Mouse (Mus musculus) lung, postnatal 0 days (tissue): Measurements from ENCODE around the gene B630019K06Rik. TPM values are rescaled to one million over a fixed set of nuclear protein-coding genes. Genes with fewer than 3 reads are reported as not detected.
A peak's percentile ranks its signal among the peaks of the same experiment; 100 is the strongest.

ENCODE experiments used
- ATAC-seq: fragments of 200-750 bp; cut with Nextera tagmentation; 2 replicates; pipeline ENCODE4 v1.8.0; 2017; ENCODE audit warnings: moderate library complexity
- DNase-seq: peaks from one replicate; pipeline ENCODE4 v3.0.0-alpha.2; 2016; ENCODE audit warnings: low spot score
- H3K27ac ChIP-seq: fragments of 300-500 bp; sonication (generic); 2 replicates; pipeline ENCODE4 v1.5.1; 2014; ENCODE audit warnings: antibody characterized with exemption, mild to moderate bottlenecking, low read length, mixed read lengths
- H3K27me3 ChIP-seq: fragments of 300-500 bp; sonication (generic); replicated peaks from 2 replicates; pipeline ENCODE4 v1.6.1; 2014; ENCODE audit warnings: low read length, mixed read lengths; ENCODE audit not compliant: insufficient read depth
- H3K36me3 ChIP-seq: fragments of 300-500 bp; sonication (generic); 2 replicates; pipeline ENCODE4 v1.6.1; 2014; ENCODE audit warnings: low read length, mixed read lengths; ENCODE audit not compliant: insufficient read depth
- H3K4me1 ChIP-seq: fragments of 300-500 bp; sonication (generic); 2 replicates; pipeline ENCODE4 v1.6.1; 2014; ENCODE audit warnings: antibody characterized with exemption, low read depth, low read length, mixed read lengths; ENCODE audit not compliant: insufficient read depth
- H3K4me2 ChIP-seq: fragments of 300-500 bp; sonication (generic); replicated peaks from 2 replicates; pipeline ENCODE4 v1.6.1; 2014; ENCODE audit warnings: low read depth, mild to moderate bottlenecking, low read length, moderate library complexity, mixed read lengths
- H3K4me3 ChIP-seq: fragments of 300-500 bp; sonication (generic); 2 replicates; pipeline ENCODE4 v1.5.1; 2014; ENCODE audit warnings: low read depth, low read length
- H3K9ac ChIP-seq: fragments of 300-500 bp; sonication (generic); replicated peaks from 2 replicates; pipeline ENCODE4 v1.6.1; 2014; ENCODE audit warnings: low read depth, mild to moderate bottlenecking
- H3K9me3 ChIP-seq: fragments of 300-500 bp; sonication (generic); 2 replicates; pipeline ENCODE4 v1.6.1; 2016; ENCODE audit warnings: low read length, mixed read lengths
- CTCF ChIP-seq: IDR thresholded peaks from 2 replicates; pipeline ENCODE4 v1.5.1; 2016; ENCODE audit warnings: antibody characterized with exemption, mild to moderate bottlenecking
- EP300 ChIP-seq: IDR thresholded peaks from 2 replicates; pipeline ENCODE4 v1.6.1; 2016; ENCODE audit warnings: antibody characterized with exemption, mild to moderate bottlenecking, control low read depth
- WGBS: fragments of 180-500 bp; shearing (Covaris S2); extraction: QIAGEN DNeasy Blood & Tissue Kit; methylation state at CpG from one replicate; pipeline ENCODE4 v1.1.7; 2014; 5-methylcytosine and 5-hydroxymethylcytosine counted together
- polyA plus RNA-seq: library from polyadenylated mRNA; unstranded; fragments of >200 nt; fragmentation: Nextera tagmentation; extraction: Ambion mirVana; gene quantifications from 2 replicates; pipeline ENCODE4 v1.2.1, GENCODE M21; 2015

The B630019K06Rik gene
- polyA plus RNA-seq, 1 experiment from 2014 or later: 2.2 TPM

GRCm38 (mm10) chrX:8891975-8892342 lies 223 bp upstream of the B630019K06Rik start:
- WGBS: 17% methylated on average over 3 of the region's 9 CpGs
- TF ChIP-seq EP300 (no peak), CTCF (no peak)
- no peak for ATAC-seq
- peak overlapping the region; percentile 47 for H3K4me3 ChIP-seq
- H3K27ac ChIP-seq: no peak overlapping the region
- peak overlapping the region; percentile 65 for H3K4me2 ChIP-seq
- H3K4me1 ChIP-seq: no peaks in the 10 kb centered on the region
- DNase-seq: no peak
- no peaks in the 10 kb centered on the region for H3K27me3 ChIP-seq
- no peak overlapping the region for H3K9ac ChIP-seq
- H3K9me3 ChIP-seq: no peaks in the 10 kb centered on the region
- H3K36me3 ChIP-seq: no peaks in the 10 kb centered on the region

- Histone ChIP-seq H3K27me3 (no peaks in the 10 kb centered on the region), H3K9ac (peak overlapping the region; percentile 43), H3K4me1 (no peaks in the 10 kb centered on the region), H3K9me3 (no peaks in the 10 kb centered on the region), H3K4me3 (peak overlapping the region; percentile 47), H3K36me3 (no peaks in the 10 kb centered on the region), H3K4me2 (peak overlapping the region; percentile 65), H3K27ac (peak overlapping the region; percentile 78; the same call in 1 of the 2 replicates)
- 16% methylated on average over 14 of the region's 42 CpGs for WGBS
- TF ChIP-seq CTCF: no peak
- TF ChIP-seq EP300: no peak
- DNase-seq (peak; percentile 5), ATAC-seq (peak; percentile 53)
Measured at GRCm38 (mm10) chrX:8893182-8893651, 1.0 kb downstream of the B630019K06Rik start.

GRCm38 (mm10) chrX:8900823-8901222 lies 8.6 kb downstream of the B630019K06Rik start:
- no peak for DNase-seq
- no peaks in the 10 kb centered on the region for H3K36me3 ChIP-seq

GRCm38 (mm10) chrX:8901906-8902472 lies 9.8 kb downstream of the B630019K06Rik start:
- Histone ChIP-seq H3K27ac (no peak overlapping the region), H3K36me3 (no peaks in the 10 kb centered on the region), H3K9me3 (no peaks in the 10 kb centered on the region), H3K9ac (no peak overlapping the region), H3K27me3 (no peaks in the 10 kb centered on the region), H3K4me3 (no peak overlapping the region), H3K4me2 (no peak overlapping the region), H3K4me1 (no peaks in the 10 kb centered on the region)
- TF ChIP-seq CTCF (no peak), EP300 (no peak)
- 28% methylated on average over 7 of the region's 7 CpGs for WGBS
- ATAC-seq: no peak
- no peak for DNase-seq

More at GRCm38 (mm10) chrX:8900823-8901222, 8.6 kb downstream of the B630019K06Rik start:
- no peaks in the 10 kb centered on the region for H3K9me3 ChIP-seq
- no peak for ATAC-seq
- 63% methylated on average over 4 of the region's 4 CpGs for WGBS
- no peaks in the 10 kb centered on the region for H3K27me3 ChIP-seq
- no peaks in the 10 kb centered on the region for H3K4me1 ChIP-seq
- TF ChIP-seq EP300 (no peak), CTCF (no peak)
- no peak overlapping the region for H3K4me3 ChIP-seq
- no peak overlapping the region for H3K27ac ChIP-seq
- H3K4me2 ChIP-seq: no peak overlapping the region
- no peak overlapping the region for H3K9ac ChIP-seq

GRCm38 (mm10) chrX:8921080-8921479 lies 28.9 kb downstream of the B630019K06Rik start:
- ATAC-seq (no peak), DNase-seq (no peak)
- no peaks in the 10 kb centered on the region for H3K9me3 ChIP-seq
- H3K4me3 ChIP-seq: no peak overlapping the region
- TF ChIP-seq EP300: no peak
- no peak for TF ChIP-seq CTCF
- H3K4me1 ChIP-seq: no peaks in the 10 kb centered on the region
- no peak overlapping the region for H3K4me2 ChIP-seq
- WGBS: 68% methylated on average over 4 of the region's 4 CpGs
- no peaks in the 10 kb centered on the region for H3K36me3 ChIP-seq
- no peak overlapping the region for H3K9ac ChIP-seq
- H3K27ac ChIP-seq: no peak overlapping the region
- no peaks in the 10 kb centered on the region for H3K27me3 ChIP-seq

GRCm38 (mm10) chrX:8921813-8922607 lies 29.8 kb downstream of the B630019K06Rik start:
- Histone ChIP-seq H3K4me3 (no peak overlapping the region), H3K27me3 (no peaks in the 10 kb centered on the region), H3K4me1 (no peaks in the 10 kb centered on the region), H3K36me3 (no peaks in the 10 kb centered on the region), H3K9ac (no peak overlapping the region), H3K4me2 (no peak overlapping the region), H3K27ac (no peak overlapping the region), H3K9me3 (no peaks in the 10 kb centered on the region)
- WGBS: 47% methylated on average over 9 of the region's 9 CpGs
- ATAC-seq: no peak
- TF ChIP-seq EP300: no peak
- TF ChIP-seq CTCF: peak; percentile 65
- DNase-seq: no peak
